Mouse (Mus musculus) ES-Bruce4 (cell line): ENCODE measurements at regions not wholly inside any gene's neighbourhood (a gene's known extent, or its start where the extent isn't known, plus 50 kb on each side); places are given as distances from the start of the nearest gene placed in this dataset.

Source experiments
- CTCF ChIP-seq: IDR thresholded peaks from one replicate; pipeline ENCODE4 v1.8.1; 2011; ENCODE audit warnings: low read depth, low read length
- POLR2A ChIP-seq: IDR thresholded peaks from one replicate; pipeline ENCODE4 v1.8.1; 2011; ENCODE audit warnings: low read length; ENCODE audit not compliant: insufficient read depth

DNA sequence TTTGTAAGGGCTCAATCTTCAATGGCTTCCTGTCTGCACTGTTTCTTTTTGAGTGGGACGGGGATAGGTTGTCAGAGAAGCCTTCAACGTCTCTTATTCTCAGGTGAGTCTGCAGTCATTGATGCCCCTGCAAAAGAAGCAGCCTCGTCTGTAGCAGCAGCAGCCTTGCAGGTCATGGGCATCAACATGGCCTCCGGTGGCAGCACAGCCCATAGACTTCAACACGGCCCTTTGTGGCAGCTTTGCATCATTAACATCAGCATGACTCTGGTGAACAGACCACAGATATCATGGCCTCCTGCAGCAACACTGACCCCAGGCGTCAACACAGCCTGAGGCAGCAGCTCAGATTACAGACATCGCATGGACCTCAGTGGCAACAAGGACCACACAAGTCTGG is 65.4 kb upstream of the Rnf24 start:
- TF ChIP-seq POLR2A = no peak
- TF ChIP-seq CTCF = no peak
